In the genomic region with DNA sequence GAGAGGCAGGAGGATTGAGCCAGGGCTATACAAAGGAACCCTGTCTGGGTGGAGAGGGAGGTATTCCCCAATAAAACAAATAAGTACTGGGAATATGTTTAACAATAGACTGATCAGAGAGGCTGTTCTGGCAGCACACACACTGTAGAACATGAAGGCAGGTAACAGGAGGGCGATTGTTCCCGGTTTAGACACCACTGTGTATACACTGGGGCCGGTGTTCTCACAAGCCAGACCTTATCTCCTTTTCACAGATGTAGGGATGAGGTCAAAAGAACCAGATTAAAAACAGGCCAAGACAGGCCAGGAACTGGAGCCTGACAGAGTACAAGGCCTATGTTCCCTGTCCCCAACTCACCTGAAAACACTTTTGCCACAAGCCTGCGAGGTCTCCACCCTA, we compare ENCODE assay signal across 8 mouse cellular contexts. TPM values are rescaled to one million over a fixed set of nuclear protein-coding genes. Genes with fewer than 3 reads are reported as not detected.
A peak's percentile ranks its signal among the peaks of the same experiment; 100 is the strongest.
DNase-seq lines count a peak whose midpoint lies in the region; ATAC-seq and TF ChIP-seq lines count a peak whose summit lies in the region.
"Had no signal": no experiment of that assay in that cellular context is flagged by ENCODE, and none has a peak within 500 bp of the region (broad histone marks: within the 10 kb centered on the region; RNA-seq: fewer than 3 reads in every experiment).

No protein-coding gene starts in this region.

- no peaks in the 10 kb centered on the region for H3K9me3 ChIP-seq in neural tube, embryonic 12.5 days
- H3K9me3 ChIP-seq in neural tube, embryonic 15.5 days (replicated peaks) = no peaks in the 10 kb centered on the region
- H3K9me3 ChIP-seq in limb, embryonic 13.5 days = no peaks in the 10 kb centered on the region
- no peaks in the 10 kb centered on the region for H3K9me3 ChIP-seq in stomach, postnatal 0 days (ENCODE audit: control insufficient read depth, low read length)

- peaks cover 45% of the 10 kb centered on the region for H3K4me1 ChIP-seq in neural tube, embryonic 12.5 days
- peaks cover 45% of the 10 kb centered on the region for H3K4me1 ChIP-seq in neural tube, embryonic 15.5 days
- peaks cover 23% of the 10 kb centered on the region for H3K4me1 ChIP-seq in embryonic fibroblast, embryonic 13.5 days (ENCODE audit: control insufficient read depth, insufficient read depth, low read length)
- peaks cover 42% of the 10 kb centered on the region for H3K4me1 ChIP-seq in limb, embryonic 13.5 days
- peaks cover 17% of the 10 kb centered on the region for H3K4me1 ChIP-seq in stomach, postnatal 0 days (replicated peaks; ENCODE audit: control insufficient read depth, insufficient read depth)

- 32% methylated on average over 4 of the region's 4 CpGs for WGBS in neural tube, embryonic 12.5 days
- WGBS in neural tube, embryonic 15.5 days = 42% methylated on average over 4 of the region's 4 CpGs
- 44% methylated on average over 4 of the region's 4 CpGs for WGBS in limb, embryonic 13.5 days
- WGBS in stomach, postnatal 0 days = 47% methylated on average over 4 of the region's 4 CpGs

- no peak overlapping the region for H3K4me3 ChIP-seq in neural tube, embryonic 12.5 days
- H3K4me3 ChIP-seq in neural tube, embryonic 15.5 days (replicated peaks) = no peak overlapping the region
- H3K4me3 ChIP-seq in embryonic fibroblast, embryonic 13.5 days (ENCODE audit: insufficient read depth, low read length) = no peak overlapping the region
- H3K4me3 ChIP-seq in limb, embryonic 13.5 days = no peak overlapping the region
- H3K4me3 ChIP-seq in stomach, postnatal 0 days (ENCODE audit: low read depth, low read length) = no peak overlapping the region

- no peaks in the 10 kb centered on the region; the same call in 1 of the 2 replicates for H3K36me3 ChIP-seq in neural tube, embryonic 12.5 days
- H3K36me3 ChIP-seq in neural tube, embryonic 15.5 days = no peaks in the 10 kb centered on the region
- H3K36me3 ChIP-seq in limb, embryonic 13.5 days = no peaks in the 10 kb centered on the region
- no peaks in the 10 kb centered on the region for H3K36me3 ChIP-seq in stomach, postnatal 0 days (ENCODE audit: control insufficient read depth, insufficient read depth, low read length)

- no peak for TF ChIP-seq CTCF in embryonic fibroblast, embryonic 13.5 days (IDR thresholded peaks at IDR 0.05; ENCODE audit: borderline replicate concordance, insufficient read depth, low read length)
- TF ChIP-seq CTCF in stomach, postnatal 0 days (IDR thresholded peaks at IDR 0.05; ENCODE audit: low read depth) = no peak

- no peak for ATAC-seq in neural tube, embryonic 12.5 days (ENCODE audit: low FRiP score, low read depth)
- ATAC-seq in neural tube, embryonic 15.5 days (ENCODE audit: low FRiP score) = no peak
- no peak for ATAC-seq in limb, embryonic 13.5 days (ENCODE audit: low FRiP score, low read depth)
- ATAC-seq in stomach, postnatal 0 days (ENCODE audit: low FRiP score, low TSS enrichment) = peak; percentile 84

- H3K4me2 ChIP-seq in neural tube, embryonic 12.5 days (replicated peaks) = peak overlapping the region; percentile 52
- H3K4me2 ChIP-seq in neural tube, embryonic 15.5 days = no peak overlapping the region
- peak overlapping the region; percentile 52 for H3K4me2 ChIP-seq in limb, embryonic 13.5 days (replicated peaks)
- no peak overlapping the region; the same call in 1 of the 2 replicates for H3K4me2 ChIP-seq in stomach, postnatal 0 days (replicated peaks; ENCODE audit: low read depth)

- no peak overlapping the region for H3K27ac ChIP-seq in neural tube, embryonic 12.5 days
- H3K27ac ChIP-seq in neural tube, embryonic 15.5 days (replicated peaks) = no peak overlapping the region
- H3K27ac ChIP-seq in embryonic fibroblast, embryonic 13.5 days (ENCODE audit: insufficient read depth, low read length) = peak overlapping the region; percentile 92
- H3K27ac ChIP-seq in limb, embryonic 13.5 days = 0 out of 2 replicates have a peak overlapping the region, but pooled peaks have one; percentile 39
- peak overlapping the region; percentile 88 for H3K27ac ChIP-seq in stomach, postnatal 0 days (replicated peaks)

- no peak overlapping the region for H3K9ac ChIP-seq in neural tube, embryonic 12.5 days
- no peak overlapping the region for H3K9ac ChIP-seq in neural tube, embryonic 15.5 days (replicated peaks)
- H3K9ac ChIP-seq in limb, embryonic 13.5 days = no peak overlapping the region
- no peak overlapping the region for H3K9ac ChIP-seq in stomach, postnatal 0 days (ENCODE audit: low read length)

- DNase-seq in stomach, postnatal 0 days (ENCODE audit: low spot score) = no peak
- DNase-seq in cerebellum, postnatal 4 days (ENCODE audit: low spot score in 2 of 2) = no peak
- DNase-seq in testis, postnatal 10 days (ENCODE audit: low spot score) = no peak
- DNase-seq: adrenal gland, postnatal 14 days had no signal

- no peak for TF ChIP-seq POLR2A in embryonic fibroblast, embryonic 13.5 days (IDR thresholded peaks at IDR 0.05; ENCODE audit: low read depth, low read length)

- TF ChIP-seq EP300 in stomach, postnatal 0 days (optimal IDR thresholded peaks at IDR 0.05) = no peak

- no peaks in the 10 kb centered on the region for H3K27me3 ChIP-seq in neural tube, embryonic 12.5 days (replicated peaks)
- no peaks in the 10 kb centered on the region for H3K27me3 ChIP-seq in neural tube, embryonic 15.5 days (replicated peaks)
- H3K27me3 ChIP-seq in limb, embryonic 13.5 days = no peaks in the 10 kb centered on the region
- H3K27me3 ChIP-seq in stomach, postnatal 0 days (ENCODE audit: control insufficient read depth, insufficient read depth, low read length) = no peaks in the 10 kb centered on the region

RNA-seq across cellular contexts. Expression of a gene that starts 13.8 kb away (rescaled TPM):
- polyA plus RNA-seq in neural tube, embryonic 12.5 days (2016; fragmentation: Nextera tagmentation; extraction: Ambion mirVana) = 93.7 and 98.4 TPM in 2 replicates
- 46.6 and 75.5 TPM in 2 replicates for polyA plus RNA-seq in neural tube, embryonic 15.5 days (2015; fragmentation: Nextera tagmentation; extraction: Ambion mirVana)
- polyA plus RNA-seq in embryonic fibroblast, embryonic 13.5 days (2011; ENCODE audit: insufficient read length, low read depth, missing spikeins) = 132 and 164 TPM in 2 replicates
- polyA plus RNA-seq in limb, embryonic 13.5 days (2015; fragmentation: Nextera tagmentation; extraction: Ambion mirVana) = 78.3 and 83.2 TPM in 2 replicates
- polyA plus RNA-seq in stomach, postnatal 0 days (2015; fragmentation: Nextera tagmentation; extraction: Ambion mirVana) = 49.4 and 52.5 TPM in 2 replicates

RNA-seq across cellular contexts. Expression of a gene that starts 36.9 kb away (rescaled TPM):
- polyA plus RNA-seq in neural tube, embryonic 12.5 days (2016; fragmentation: Nextera tagmentation; extraction: Ambion mirVana) = 70.5 and 83.8 TPM in 2 replicates
- polyA plus RNA-seq in neural tube, embryonic 15.5 days (2015; fragmentation: Nextera tagmentation; extraction: Ambion mirVana) = 76.2 and 79.1 TPM in 2 replicates
- polyA plus RNA-seq in embryonic fibroblast, embryonic 13.5 days (2011; ENCODE audit: insufficient read length, low read depth, missing spikeins) = 81.7 and 105 TPM in 2 replicates
- polyA plus RNA-seq in limb, embryonic 13.5 days (2015; fragmentation: Nextera tagmentation; extraction: Ambion mirVana) = 80.4 and 81.8 TPM in 2 replicates
- 77.2 and 81.8 TPM in 2 replicates for polyA plus RNA-seq in stomach, postnatal 0 days (2015; fragmentation: Nextera tagmentation; extraction: Ambion mirVana)

Comparison
In these comparisons a context has a peak if more than half of its experiments do, and no peak if none do; other contexts are left out.
1. H3K4me2 ChIP-seq: peak in neural tube, embryonic 12.5 days (single experiment) and limb, embryonic 13.5 days (single experiment); none in neural tube, embryonic 15.5 days (single experiment) and stomach, postnatal 0 days (single experiment).
2. H3K27ac ChIP-seq: peak in embryonic fibroblast, embryonic 13.5 days (single experiment), limb, embryonic 13.5 days (single experiment) and stomach, postnatal 0 days (single experiment); none in neural tube, embryonic 12.5 days (single experiment) and neural tube, embryonic 15.5 days (single experiment).